Mouse (Mus musculus): ENCODE measurements around the gene Col4a2. TPM values are rescaled to one million over a fixed set of nuclear protein-coding genes. Genes with fewer than 3 reads are reported as not detected.

Gene Col4a2
- polyA plus RNA-seq, 1 experiment: 77.1 TPM

DNA sequence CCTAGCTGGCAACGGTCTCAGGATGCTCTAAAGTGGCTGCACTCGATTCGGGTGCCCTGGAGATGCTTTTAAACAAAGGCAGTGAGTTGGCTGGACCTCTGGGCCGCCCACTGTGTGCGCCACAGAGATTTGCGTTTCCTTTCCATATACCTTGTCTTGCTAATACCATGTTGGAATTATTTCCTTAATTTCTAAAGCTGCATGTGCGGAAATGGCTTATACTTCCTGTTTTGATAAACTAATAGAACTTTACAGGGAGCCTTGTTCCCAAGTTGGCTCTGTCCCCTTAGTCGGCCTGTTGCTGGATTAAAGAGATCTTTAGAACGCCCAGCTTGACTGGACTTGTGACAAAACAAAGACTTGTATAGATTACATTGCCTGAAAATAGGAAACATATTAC lies 35.1 kb downstream of the Col4a2 start:
- TF ChIP-seq CTCF (IDR thresholded peaks at IDR 0.05; ENCODE audit: borderline replicate concordance, extremely low read depth, insufficient read depth, insufficient read length): no peak
- no peak for TF ChIP-seq POLR2A (IDR thresholded peaks at IDR 0.05; ENCODE audit: borderline replicate concordance, extremely low read depth, insufficient read depth, insufficient read length, poor library complexity, severe bottlenecking)
- DNase-seq (ENCODE audit: low read depth): no peak

DNA sequence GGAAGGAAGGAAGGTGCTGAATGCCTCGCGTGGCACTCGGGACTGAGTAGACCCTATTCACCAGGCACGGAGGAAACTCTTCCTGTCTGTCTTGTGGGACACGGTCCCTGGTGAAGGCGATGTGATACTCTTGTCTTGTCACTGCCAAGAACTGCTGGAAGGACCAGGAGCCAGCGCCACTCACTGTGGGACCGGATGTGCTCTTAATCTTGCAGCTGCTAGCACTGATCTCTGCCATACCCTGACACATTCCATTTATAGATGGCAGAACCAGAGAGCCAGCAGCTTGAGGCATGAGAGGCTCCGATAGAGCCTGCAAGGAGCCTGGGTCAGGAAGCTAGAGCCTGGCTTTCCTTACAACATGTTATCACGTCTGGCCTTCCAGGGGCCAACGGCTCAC lies 36.0 kb downstream of the Col4a2 start:
- no peak for DNase-seq (ENCODE audit: low read depth)
- no peak for TF ChIP-seq POLR2A (IDR thresholded peaks at IDR 0.05; ENCODE audit: borderline replicate concordance, extremely low read depth, insufficient read depth, insufficient read length, poor library complexity, severe bottlenecking)
- no peak for TF ChIP-seq CTCF (IDR thresholded peaks at IDR 0.05; ENCODE audit: borderline replicate concordance, extremely low read depth, insufficient read depth, insufficient read length)

DNA sequence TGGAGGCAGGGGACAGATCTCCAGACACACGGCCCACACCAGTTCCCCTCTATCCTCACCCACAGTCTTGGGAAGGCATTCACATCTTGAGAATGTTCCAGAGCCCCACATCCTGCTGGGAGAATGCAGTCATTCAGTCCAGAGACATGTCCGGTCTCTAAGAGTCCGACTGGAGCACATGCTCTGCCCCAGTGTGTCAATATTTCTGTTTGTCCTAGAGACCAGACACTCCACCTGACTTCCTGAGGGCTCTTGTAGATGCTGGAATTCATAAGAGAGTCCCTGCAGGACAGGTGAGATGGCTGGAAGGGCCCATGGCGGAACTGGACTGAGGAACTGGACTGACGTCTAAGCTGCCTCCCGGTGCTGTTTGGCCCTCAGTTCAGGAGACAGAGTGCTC lies 38.8 kb downstream of the Col4a2 start:
- DNase-seq (ENCODE audit: low read depth): no peak
- TF ChIP-seq CTCF (IDR thresholded peaks at IDR 0.05; ENCODE audit: borderline replicate concordance, extremely low read depth, insufficient read depth, insufficient read length): no peak
- no peak for TF ChIP-seq POLR2A (IDR thresholded peaks at IDR 0.05; ENCODE audit: borderline replicate concordance, extremely low read depth, insufficient read depth, insufficient read length, poor library complexity, severe bottlenecking)

DNA sequence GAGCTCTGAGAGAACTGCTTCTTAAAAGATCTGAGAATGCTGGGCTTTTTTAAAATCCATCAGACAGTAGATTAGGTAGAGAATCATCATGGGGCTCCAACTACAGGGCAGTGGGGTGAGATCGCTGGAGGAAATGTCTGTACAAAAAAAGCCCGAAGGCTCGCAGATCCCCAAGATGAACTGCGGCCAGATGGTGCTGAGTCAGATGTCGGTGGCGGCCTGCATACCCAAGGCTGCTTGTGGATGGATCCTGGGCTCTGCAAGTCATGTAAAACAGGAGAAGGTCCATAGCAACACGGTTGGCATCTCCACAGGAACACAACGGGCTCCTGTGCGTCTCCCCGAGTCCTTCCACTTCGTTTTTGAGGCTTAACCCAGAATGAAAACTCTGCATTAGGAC lies 39.9 kb downstream of the Col4a2 start:
- DNase-seq (ENCODE audit: low read depth): peak; percentile 22
- no peak for TF ChIP-seq CTCF (IDR thresholded peaks at IDR 0.05; ENCODE audit: borderline replicate concordance, extremely low read depth, insufficient read depth, insufficient read length)

DNA sequence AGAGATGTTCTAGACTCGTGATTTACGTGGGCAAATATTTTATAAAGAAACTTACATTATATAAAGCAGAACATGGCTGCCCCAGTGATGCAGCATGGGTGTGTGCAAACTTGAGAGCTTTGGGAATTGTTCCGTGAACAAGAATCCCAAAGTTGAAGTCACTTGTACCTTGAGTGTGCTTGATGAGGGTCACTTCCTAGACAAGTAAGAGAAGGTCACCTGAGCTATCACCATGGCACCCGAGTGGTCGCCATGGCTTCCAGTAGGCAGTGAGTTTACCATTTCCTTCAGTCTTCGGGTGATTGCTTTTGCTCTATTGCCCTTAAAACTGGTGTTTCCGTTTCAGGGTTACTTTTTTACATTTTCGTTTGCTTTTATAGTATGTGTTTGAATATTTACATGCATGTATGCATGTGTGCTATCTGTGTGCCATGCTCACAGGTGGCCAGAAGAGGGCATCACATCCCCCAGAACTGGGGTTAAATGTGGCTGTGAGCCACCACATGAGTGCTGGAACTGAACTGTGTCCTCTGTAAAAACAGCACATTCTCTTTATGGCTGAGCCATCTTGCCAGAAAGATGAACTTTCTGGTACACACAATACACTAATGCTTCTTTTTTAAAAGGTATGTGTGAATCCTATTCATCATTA lies 42.3 kb downstream of the Col4a2 start:
- TF ChIP-seq CTCF (IDR thresholded peaks at IDR 0.05; ENCODE audit: borderline replicate concordance, extremely low read depth, insufficient read depth, insufficient read length) (no peak), POLR2A (IDR thresholded peaks at IDR 0.05; ENCODE audit: borderline replicate concordance, extremely low read depth, insufficient read depth, insufficient read length, poor library complexity, severe bottlenecking) (no peak)
- no peak for DNase-seq (ENCODE audit: low read depth)

DNA sequence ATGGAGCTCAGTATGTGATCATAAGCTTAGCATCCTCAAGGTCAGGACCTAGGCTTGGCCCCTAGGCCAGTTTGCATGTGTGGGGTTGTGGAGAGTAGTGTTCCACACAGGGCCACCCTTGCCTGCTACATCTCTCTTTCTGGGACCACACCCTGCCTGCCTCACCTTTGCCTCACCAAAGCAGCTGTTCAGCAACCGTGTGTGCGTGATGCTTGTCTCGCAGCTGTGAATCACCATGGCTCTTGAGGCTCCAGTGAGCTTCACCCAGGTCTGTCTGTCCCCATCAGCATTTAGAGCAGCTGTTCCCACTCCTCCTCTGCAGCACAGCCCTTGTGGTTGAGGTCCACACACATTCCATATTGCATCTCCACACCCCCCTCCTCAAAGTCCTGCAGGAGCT lies 43.3 kb downstream of the Col4a2 start:
- DNase-seq (ENCODE audit: low read depth): no peak
- no peak for TF ChIP-seq POLR2A (IDR thresholded peaks at IDR 0.05; ENCODE audit: borderline replicate concordance, extremely low read depth, insufficient read depth, insufficient read length, poor library complexity, severe bottlenecking)
- no peak for TF ChIP-seq CTCF (IDR thresholded peaks at IDR 0.05; ENCODE audit: borderline replicate concordance, extremely low read depth, insufficient read depth, insufficient read length)

DNA sequence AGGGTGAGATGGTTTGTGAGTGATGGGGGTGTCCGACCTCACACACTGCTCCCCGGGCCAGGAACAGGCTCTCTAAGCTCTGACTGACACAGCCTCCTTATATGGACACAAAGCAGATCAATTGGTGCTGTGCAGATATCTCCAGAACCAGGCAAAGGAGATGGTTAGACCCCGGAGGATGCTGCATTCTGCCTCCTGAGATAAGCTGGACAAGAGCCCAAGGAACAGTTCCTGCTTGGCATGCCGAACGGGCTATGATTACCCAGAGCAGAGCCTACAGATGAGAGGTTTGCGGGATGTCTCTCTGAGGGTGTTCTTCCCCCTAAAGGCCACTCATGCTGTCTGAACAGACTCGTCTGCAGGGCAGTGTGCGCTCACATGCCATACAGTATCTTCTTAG lies 44.2 kb downstream of the Col4a2 start:
- DNase-seq (ENCODE audit: low read depth): no peak
- TF ChIP-seq CTCF (IDR thresholded peaks at IDR 0.05; ENCODE audit: borderline replicate concordance, extremely low read depth, insufficient read depth, insufficient read length) (no peak), POLR2A (IDR thresholded peaks at IDR 0.05; ENCODE audit: borderline replicate concordance, extremely low read depth, insufficient read depth, insufficient read length, poor library complexity, severe bottlenecking) (no peak)

DNA sequence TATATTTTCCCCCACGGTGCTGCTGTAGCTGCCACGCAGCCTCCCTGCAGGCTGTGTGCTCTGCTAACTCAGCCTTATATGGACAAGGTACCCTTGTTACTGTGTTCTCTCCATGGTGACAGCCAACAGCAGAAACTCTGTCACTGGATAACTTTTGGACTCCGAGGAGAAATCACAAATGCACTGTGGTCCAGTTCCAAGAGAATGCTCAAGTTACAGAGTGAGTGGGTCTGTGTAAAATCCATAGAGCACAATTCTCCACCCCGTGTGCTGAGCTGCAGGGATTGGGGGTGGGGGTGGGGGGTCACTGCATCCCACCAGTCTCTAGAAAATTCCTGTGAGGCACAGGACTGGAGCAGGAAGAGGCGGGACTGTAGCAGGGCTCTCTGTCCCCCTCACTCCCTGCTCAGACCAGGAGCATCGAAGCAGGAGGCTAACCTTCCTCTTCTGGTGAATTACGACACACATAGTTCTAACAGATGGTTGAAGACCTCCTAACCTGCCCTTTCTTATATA lies 45.4 kb downstream of the Col4a2 start:
- no peak for DNase-seq (ENCODE audit: low read depth)
- no peak for TF ChIP-seq CTCF (IDR thresholded peaks at IDR 0.05; ENCODE audit: borderline replicate concordance, extremely low read depth, insufficient read depth, insufficient read length)

DNA sequence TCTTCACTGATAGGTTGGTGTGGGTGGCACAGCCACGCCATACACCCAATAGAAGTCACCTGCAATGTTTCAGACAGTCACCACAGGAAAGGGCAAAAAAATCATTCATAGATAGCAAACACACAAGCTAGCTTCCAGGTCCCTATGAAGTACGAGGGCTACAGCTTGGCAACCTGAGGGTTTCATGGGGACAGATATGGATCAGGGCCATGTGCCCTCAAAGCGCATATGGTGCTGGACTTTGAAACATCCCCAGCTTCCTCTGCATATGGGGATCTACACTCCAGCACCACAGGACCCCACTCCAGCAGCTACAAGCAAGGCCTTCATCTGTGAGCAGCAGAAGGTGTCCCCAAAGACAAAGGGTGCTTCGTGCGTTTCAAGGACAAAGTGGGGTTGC lies 47.2 kb downstream of the Col4a2 start:
- no peak for DNase-seq (ENCODE audit: low read depth)
- no peak for TF ChIP-seq POLR2A (IDR thresholded peaks at IDR 0.05; ENCODE audit: borderline replicate concordance, extremely low read depth, insufficient read depth, insufficient read length, poor library complexity, severe bottlenecking)

DNA sequence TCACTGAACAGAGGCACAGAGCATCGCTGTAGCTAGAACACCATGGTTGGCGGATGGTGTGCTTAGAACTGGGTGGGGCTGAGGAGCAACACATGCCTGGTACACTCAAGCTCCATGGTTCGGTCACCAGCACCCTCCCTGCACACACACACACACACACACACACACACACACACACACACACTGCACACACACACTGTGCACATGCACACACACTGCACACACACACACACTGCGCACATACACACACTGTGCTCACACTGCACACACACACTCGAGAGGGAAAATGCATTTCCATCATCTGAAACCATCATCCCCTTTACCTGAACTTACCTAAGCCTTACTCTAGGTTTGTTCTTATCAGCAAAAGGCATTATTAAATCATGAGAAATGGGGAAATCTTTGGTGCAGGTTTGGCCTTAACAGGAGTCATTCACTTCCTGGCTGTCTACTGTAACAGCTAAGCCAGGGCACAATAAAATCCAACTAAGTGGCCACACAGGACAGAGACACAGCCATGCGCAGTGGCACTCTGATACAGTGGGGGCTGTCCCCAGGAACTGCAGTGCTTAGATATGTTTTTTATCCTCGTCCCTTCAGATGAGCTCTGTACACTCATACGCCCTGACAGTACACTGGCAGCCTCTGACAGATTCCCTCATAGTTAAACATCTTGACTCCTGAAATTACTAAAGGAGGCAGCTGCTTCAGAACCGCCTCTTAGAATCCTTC lies 49.1 kb downstream of the Col4a2 start:
- TF ChIP-seq POLR2A (IDR thresholded peaks at IDR 0.05; ENCODE audit: borderline replicate concordance, extremely low read depth, insufficient read depth, insufficient read length, poor library complexity, severe bottlenecking) (no peak), CTCF (IDR thresholded peaks at IDR 0.05; ENCODE audit: borderline replicate concordance, extremely low read depth, insufficient read depth, insufficient read length) (no peak)
- DNase-seq (ENCODE audit: low read depth): no peak

DNA sequence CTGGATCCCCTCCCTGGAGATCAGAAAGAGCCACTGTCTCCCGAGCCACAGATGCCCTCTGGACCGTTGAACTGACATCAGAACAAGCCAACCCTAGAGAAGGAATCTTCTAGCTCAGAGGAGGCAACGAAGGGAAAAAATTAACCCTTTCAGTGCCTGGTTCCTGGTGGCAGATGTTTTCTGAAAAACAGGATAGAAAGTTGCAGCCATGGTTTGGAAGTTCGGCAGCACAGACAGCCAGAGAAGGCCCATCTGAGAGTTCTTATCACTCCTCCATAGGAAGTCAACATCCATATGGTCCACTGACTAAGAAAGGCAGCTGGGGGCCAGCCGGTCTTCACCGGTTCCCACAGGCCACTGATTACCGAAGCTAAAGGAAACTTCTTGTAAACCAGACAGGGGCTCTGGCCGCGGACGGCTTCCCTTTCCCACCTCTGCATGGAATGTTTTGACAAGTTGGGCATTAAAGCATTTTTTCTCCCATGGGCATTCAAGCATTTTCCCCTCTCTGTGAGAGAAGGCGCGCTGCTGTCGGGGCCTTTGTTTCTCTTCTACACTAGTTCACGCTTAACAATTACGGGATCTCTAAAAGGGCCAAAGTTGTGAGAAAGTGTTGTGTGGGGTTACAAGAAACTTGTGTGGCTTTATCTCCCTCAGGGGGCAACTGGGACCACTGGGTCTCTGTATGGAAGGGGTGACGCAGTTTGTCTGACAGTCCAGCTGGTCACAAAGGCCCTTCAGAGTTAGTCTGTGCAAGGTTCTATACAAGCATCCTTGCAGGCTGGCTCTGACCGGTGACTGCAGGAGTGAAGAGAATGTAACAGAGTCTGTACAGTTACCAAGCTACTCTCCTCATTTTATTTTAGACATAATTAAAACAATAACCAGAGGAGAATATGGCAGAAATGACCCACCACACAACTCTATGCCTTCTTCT lies 49.9 kb downstream of the Col4a2 start:
- peak; percentile 72 for DNase-seq (ENCODE audit: low read depth)
- TF ChIP-seq POLR2A (IDR thresholded peaks at IDR 0.05; ENCODE audit: borderline replicate concordance, extremely low read depth, insufficient read depth, insufficient read length, poor library complexity, severe bottlenecking): no peak
- no peak for TF ChIP-seq CTCF (IDR thresholded peaks at IDR 0.05; ENCODE audit: borderline replicate concordance, extremely low read depth, insufficient read depth, insufficient read length)

Data from brain, embryonic 14.5 days (tissue).